ENCODE assay signal across 22 mouse cellular contexts in genomic region chr2:124158158-124158557, GRCm38 (mm10).
DNase-seq lines count a peak whose midpoint lies in the region; ATAC-seq and TF ChIP-seq lines count a peak whose summit lies in the region.
"Had no signal": no experiment of that assay in that cellular context is flagged by ENCODE, and none has a peak within 500 bp of the region (broad histone marks: within the 10 kb centered on the region; RNA-seq: fewer than 3 reads in every experiment).

No protein-coding gene starts in this region.

- peak; percentile 14 for DNase-seq in forebrain, embryonic 14.5 days (ENCODE audit: low spot score)
- DNase-seq in lung, embryonic 14.5 days: peak; percentile 89
- no peak for DNase-seq in lung, postnatal 14 days
- no peak for DNase-seq in lung, adult 2 months
- DNase-seq: adrenal gland, adult 2 months; adrenal gland, postnatal 10 days; adrenal gland, postnatal 25 days; cerebellum, adult 11 months; cerebellum, adult 18-20 months; cerebellum, adult 8-10 months; cerebellum, adult 9-11 months; cerebellum, postnatal 14 days; cerebellum, postnatal 36 days; embryo, embryonic 11 days had no signal

- no peaks in the 10 kb centered on the region for H3K9me3 ChIP-seq in forebrain, embryonic 14.5 days (replicated peaks; ENCODE audit: control insufficient read depth, low read length)
- no peaks in the 10 kb centered on the region for H3K9me3 ChIP-seq in forebrain, embryonic 12.5 days
- no peaks in the 10 kb centered on the region for H3K9me3 ChIP-seq in lung, embryonic 14.5 days (ENCODE audit: low read depth, low read length)
- no peaks in the 10 kb centered on the region for H3K9me3 ChIP-seq in lung, embryonic 16.5 days (ENCODE audit: control insufficient read depth, low read length)
- H3K9me3 ChIP-seq: embryonic facial prominence, embryonic 12.5 days; embryonic facial prominence, embryonic 15.5 days; forebrain, embryonic 10.5 days; forebrain, embryonic 13.5 days had no signal

- H3K27me3 ChIP-seq in forebrain, embryonic 14.5 days (replicated peaks; ENCODE audit: control insufficient read depth, insufficient read depth, low read length): no peaks in the 10 kb centered on the region
- H3K27me3 ChIP-seq in forebrain, embryonic 12.5 days: no peaks in the 10 kb centered on the region
- no peaks in the 10 kb centered on the region for H3K27me3 ChIP-seq in lung, embryonic 14.5 days (ENCODE audit: insufficient read depth, low read length)
- no peaks in the 10 kb centered on the region for H3K27me3 ChIP-seq in lung, embryonic 16.5 days (ENCODE audit: control insufficient read depth, insufficient read depth, low read depth, low read length)
- H3K27me3 ChIP-seq: embryonic facial prominence, embryonic 12.5 days; embryonic facial prominence, embryonic 15.5 days; forebrain, embryonic 13.5 days had no signal

- H3K4me3 ChIP-seq in forebrain, embryonic 14.5 days (ENCODE audit: low read depth, low read length): no peak overlapping the region
- no peak overlapping the region for H3K4me3 ChIP-seq in forebrain, embryonic 12.5 days (replicated peaks)
- no peak overlapping the region for H3K4me3 ChIP-seq in lung, embryonic 14.5 days (ENCODE audit: low read depth, low read length)
- H3K4me3 ChIP-seq in lung, embryonic 16.5 days (ENCODE audit: low read length): no peak overlapping the region
- no peak overlapping the region for H3K4me3 ChIP-seq in lung, adult 2 months (replicated peaks; ENCODE audit: extremely low read depth, low read depth, low read length)
- H3K4me3 ChIP-seq: embryonic facial prominence, embryonic 12.5 days; embryonic facial prominence, embryonic 15.5 days; erythroblast, embryonic 14.5 days; forebrain, embryonic 10.5 days; forebrain, embryonic 13.5 days had no signal

- WGBS in forebrain, embryonic 14.5 days: 37% methylated on average over 1 of the region's 1 CpGs
- 67% methylated on average over 1 of the region's 1 CpGs for WGBS in forebrain, embryonic 12.5 days
- 15% methylated on average over 1 of the region's 1 CpGs for WGBS in lung, embryonic 14.5 days
- WGBS in lung, embryonic 16.5 days: 26% methylated on average over 1 of the region's 1 CpGs
- WGBS in lung, adult 2 months: 44% methylated on average over 1 of the region's 1 CpGs

- H3K4me2 ChIP-seq in forebrain, embryonic 14.5 days (ENCODE audit: low read length): no peak overlapping the region
- H3K4me2 ChIP-seq in forebrain, embryonic 12.5 days: no peak overlapping the region
- H3K4me2 ChIP-seq in lung, embryonic 14.5 days: no peak overlapping the region
- no peak overlapping the region for H3K4me2 ChIP-seq in lung, embryonic 16.5 days (ENCODE audit: low read depth, low read length)
- H3K4me2 ChIP-seq: embryonic facial prominence, embryonic 12.5 days; embryonic facial prominence, embryonic 15.5 days; forebrain, embryonic 13.5 days had no signal

- no peak overlapping the region for H3K27ac ChIP-seq in forebrain, embryonic 14.5 days (ENCODE audit: low read depth, low read length)
- H3K27ac ChIP-seq in forebrain, embryonic 12.5 days: no peak overlapping the region
- H3K27ac ChIP-seq in lung, embryonic 14.5 days (ENCODE audit: low read depth): no peak overlapping the region
- no peak overlapping the region for H3K27ac ChIP-seq in lung, embryonic 16.5 days (ENCODE audit: low read length)
- H3K27ac ChIP-seq: embryonic facial prominence, embryonic 12.5 days; embryonic facial prominence, embryonic 15.5 days; forebrain, embryonic 10.5 days; forebrain, embryonic 13.5 days had no signal

- peaks cover 7% of the 10 kb centered on the region; the same call in 1 of the 2 replicates for H3K4me1 ChIP-seq in forebrain, embryonic 14.5 days (ENCODE audit: control insufficient read depth, insufficient read depth, low read length)
- H3K4me1 ChIP-seq in forebrain, embryonic 12.5 days: peaks cover 9% of the 10 kb centered on the region
- peaks cover 6% of the 10 kb centered on the region; the same call in 1 of the 2 replicates for H3K4me1 ChIP-seq in lung, embryonic 14.5 days (ENCODE audit: insufficient read depth)
- H3K4me1 ChIP-seq in lung, embryonic 16.5 days (replicated peaks; ENCODE audit: control insufficient read depth, insufficient read depth, low read length): peaks cover 2% of the 10 kb centered on the region; the same call in 1 of the 2 replicates
- no peaks in the 10 kb centered on the region for H3K4me1 ChIP-seq in lung, adult 2 months (ENCODE audit: control insufficient read depth, insufficient read depth, low read length)
- H3K4me1 ChIP-seq: embryonic facial prominence, embryonic 12.5 days; embryonic facial prominence, embryonic 15.5 days had no signal

- ATAC-seq in forebrain, embryonic 14.5 days: no peak
- ATAC-seq in forebrain, embryonic 12.5 days (ENCODE audit: low FRiP score): no peak
- peak; percentile 90 for ATAC-seq in lung, embryonic 14.5 days (ENCODE audit: insufficient read depth)
- ATAC-seq in lung, embryonic 16.5 days (ENCODE audit: low read depth): peak; percentile 71
- ATAC-seq: forebrain, embryonic 13.5 days; forebrain, embryonic 16.5 days had no signal

- TF ChIP-seq CTCF in lung, embryonic 14.5 days (IDR thresholded peaks at IDR 0.05; ENCODE audit: low read depth): no peak
- TF ChIP-seq CTCF in lung, adult 2 months (IDR thresholded peaks at IDR 0.05; ENCODE audit: insufficient read depth, low read length): no peak

- TF ChIP-seq POLR2A in lung, adult 2 months (IDR thresholded peaks at IDR 0.05; ENCODE audit: borderline replicate concordance, extremely low read depth, low read depth, low read length): no peak

- no peaks in the 10 kb centered on the region for H3K36me3 ChIP-seq in forebrain, embryonic 14.5 days (ENCODE audit: control insufficient read depth, insufficient read depth, low read length)
- no peaks in the 10 kb centered on the region for H3K36me3 ChIP-seq in forebrain, embryonic 12.5 days (replicated peaks)
- H3K36me3 ChIP-seq in lung, embryonic 14.5 days (ENCODE audit: insufficient read depth): no peaks in the 10 kb centered on the region
- no peaks in the 10 kb centered on the region for H3K36me3 ChIP-seq in lung, embryonic 16.5 days (ENCODE audit: control insufficient read depth, insufficient read depth, low read length)
- H3K36me3 ChIP-seq: embryonic facial prominence, embryonic 12.5 days; embryonic facial prominence, embryonic 15.5 days; forebrain, embryonic 10.5 days had no signal

- no peak overlapping the region for H3K9ac ChIP-seq in forebrain, embryonic 14.5 days (ENCODE audit: low read length)
- H3K9ac ChIP-seq in forebrain, embryonic 12.5 days: no peak overlapping the region
- H3K9ac ChIP-seq in lung, embryonic 14.5 days: no peak overlapping the region
- H3K9ac ChIP-seq in lung, embryonic 16.5 days (ENCODE audit: low read length): no peak overlapping the region
- H3K9ac ChIP-seq: embryonic facial prominence, embryonic 12.5 days; embryonic facial prominence, embryonic 15.5 days; forebrain, embryonic 13.5 days had no signal

Comparison
In these comparisons a context has a peak if more than half of its experiments do, and no peak if none do; other contexts are left out.
1. DNase-seq: peak in forebrain, embryonic 14.5 days (single experiment) and lung, embryonic 14.5 days (single experiment); none in lung, postnatal 14 days (single experiment) and lung, adult 2 months (single experiment).
2. ATAC-seq: peak in lung, embryonic 14.5 days (single experiment) and lung, embryonic 16.5 days (single experiment); none in forebrain, embryonic 14.5 days (single experiment) and forebrain, embryonic 12.5 days (single experiment).